13 mouse cellular contexts compared by ENCODE assay signal in genomic region chr10:24190392-24190791, GRCm38 (mm10). TPM values are rescaled to one million over a fixed set of nuclear protein-coding genes. Genes with fewer than 3 reads are reported as not detected.
DNase-seq lines count a peak whose midpoint lies in the region; ATAC-seq and TF ChIP-seq lines count a peak whose summit lies in the region.
"Had no signal": no experiment of that assay in that cellular context is flagged by ENCODE, and none has a peak within 500 bp of the region (broad histone marks: within the 10 kb centered on the region; RNA-seq: fewer than 3 reads in every experiment).

No protein-coding gene starts in this region.

- H3K9ac ChIP-seq in forebrain, embryonic 16.5 days (replicated peaks; ENCODE audit: low read depth, low read length) = no peak overlapping the region
- H3K9ac ChIP-seq in stomach, postnatal 0 days (ENCODE audit: low read length) = no peak overlapping the region
- H3K9ac ChIP-seq: hindbrain, embryonic 12.5 days; liver, embryonic 13.5 days had no signal

- 0 out of 2 replicates have a peak, but pooled peaks have one; percentile 38 for ATAC-seq in forebrain, embryonic 16.5 days
- ATAC-seq in stomach, postnatal 0 days (ENCODE audit: low FRiP score, low TSS enrichment) = no peak

- no peaks in the 10 kb centered on the region for H3K27me3 ChIP-seq in forebrain, embryonic 16.5 days (replicated peaks; ENCODE audit: control insufficient read depth, insufficient read depth, low read length)
- H3K27me3 ChIP-seq in forebrain, embryonic 10.5 days (ENCODE audit: poor library complexity, severe bottlenecking) = no peaks in the 10 kb centered on the region
- no peaks in the 10 kb centered on the region for H3K27me3 ChIP-seq in stomach, postnatal 0 days (ENCODE audit: control insufficient read depth, insufficient read depth, low read length)
- H3K27me3 ChIP-seq: liver, embryonic 13.5 days; megakaryocyte, embryonic 14.5 days had no signal

- 56% methylated on average over 7 of the region's 7 CpGs for WGBS in forebrain, embryonic 16.5 days
- WGBS in forebrain, embryonic 10.5 days = 66% methylated on average over 7 of the region's 7 CpGs
- 51% methylated on average over 7 of the region's 7 CpGs for WGBS in stomach, postnatal 0 days

- no peak overlapping the region for H3K4me2 ChIP-seq in forebrain, embryonic 16.5 days (ENCODE audit: low read length)
- no peak overlapping the region for H3K4me2 ChIP-seq in stomach, postnatal 0 days (replicated peaks; ENCODE audit: low read depth)
- H3K4me2 ChIP-seq: hindbrain, embryonic 12.5 days; liver, embryonic 13.5 days had no signal

- H3K36me3 ChIP-seq in forebrain, embryonic 16.5 days (ENCODE audit: control insufficient read depth, insufficient read depth) = peaks cover 6% of the 10 kb centered on the region
- peaks cover 7% of the 10 kb centered on the region; the same call in 1 of the 2 replicates for H3K36me3 ChIP-seq in forebrain, embryonic 10.5 days (replicated peaks)
- H3K36me3 ChIP-seq in stomach, postnatal 0 days (ENCODE audit: control insufficient read depth, insufficient read depth, low read length) = peaks cover 5% of the 10 kb centered on the region

- no peak for TF ChIP-seq EP300 in stomach, postnatal 0 days (optimal IDR thresholded peaks at IDR 0.05)

- no peaks in the 10 kb centered on the region for H3K9me3 ChIP-seq in forebrain, embryonic 16.5 days (ENCODE audit: control insufficient read depth, low read length)
- H3K9me3 ChIP-seq in forebrain, embryonic 10.5 days = no peaks in the 10 kb centered on the region
- H3K9me3 ChIP-seq in stomach, postnatal 0 days (ENCODE audit: control insufficient read depth, low read length) = no peaks in the 10 kb centered on the region
- H3K9me3 ChIP-seq: hindbrain, embryonic 12.5 days; liver, embryonic 13.5 days; megakaryocyte, embryonic 14.5 days had no signal

- peak; percentile 60 for TF ChIP-seq CTCF in stomach, postnatal 0 days (IDR thresholded peaks at IDR 0.05; ENCODE audit: low read depth)

- H3K4me3 ChIP-seq in forebrain, embryonic 16.5 days (replicated peaks; ENCODE audit: low read length) = no peak overlapping the region
- no peak overlapping the region for H3K4me3 ChIP-seq in forebrain, embryonic 10.5 days
- no peak overlapping the region for H3K4me3 ChIP-seq in stomach, postnatal 0 days (ENCODE audit: low read depth, low read length)
- H3K4me3 ChIP-seq: hindbrain, embryonic 12.5 days; liver, embryonic 13.5 days; megakaryocyte, embryonic 14.5 days had no signal

- no peak overlapping the region for H3K27ac ChIP-seq in forebrain, embryonic 16.5 days (ENCODE audit: low read length)
- no peak overlapping the region for H3K27ac ChIP-seq in forebrain, embryonic 10.5 days
- H3K27ac ChIP-seq in stomach, postnatal 0 days (replicated peaks) = no peak overlapping the region
- H3K27ac ChIP-seq: hindbrain, embryonic 12.5 days; liver, embryonic 13.5 days had no signal

- H3K4me1 ChIP-seq in forebrain, embryonic 16.5 days (replicated peaks; ENCODE audit: control insufficient read depth, insufficient read depth, low read length) = no peaks in the 10 kb centered on the region
- no peaks in the 10 kb centered on the region for H3K4me1 ChIP-seq in forebrain, embryonic 10.5 days
- H3K4me1 ChIP-seq in stomach, postnatal 0 days (replicated peaks; ENCODE audit: control insufficient read depth, insufficient read depth) = no peaks in the 10 kb centered on the region
- H3K4me1 ChIP-seq: hindbrain, embryonic 12.5 days; liver, embryonic 13.5 days had no signal

- no peak for DNase-seq in forebrain, embryonic 10.5 days (ENCODE audit: extremely low spot score, low spot score)
- peak; percentile 37 to 49 for DNase-seq in kidney, postnatal 4 days
- no peak for DNase-seq in kidney, adult 8-10 months
- peak; percentile 22 for DNase-seq in right cerebral cortex, adult 18-20 months
- DNase-seq in right cerebral cortex, postnatal 25 days = no peak
- DNase-seq in stomach, postnatal 0 days (ENCODE audit: low spot score) = no peak
- no peak for DNase-seq in urinary bladder, adult 2 months (ENCODE audit: low spot score)
- DNase-seq: cerebellum, postnatal 25 days; liver, embryonic 13.5 days; thymus, postnatal 4 days had no signal

RNA-seq across cellular contexts. Expression of gene Moxd1, which starts 32.9 kb away (rescaled TPM):
- 2.0 and 2.4 TPM in 2 replicates for polyA plus RNA-seq in forebrain, embryonic 16.5 days (2015; fragmentation: Nextera tagmentation; extraction: Ambion mirVana)
- polyA plus RNA-seq in forebrain, embryonic 10.5 days (2016; fragmentation: Nextera tagmentation; extraction: Ambion mirVana) = 3.9 and 5.1 TPM in 2 replicates
- polyA plus RNA-seq in stomach, postnatal 0 days (2015; fragmentation: Nextera tagmentation; extraction: Ambion mirVana) = 3.4 and 3.5 TPM in 2 replicates
- polyA plus RNA-seq in urinary bladder, adult 2 months (2012; rRNA removed) = 12.8 and 14.9 TPM in 2 replicates

RNA-seq across cellular contexts. Expression of gene Stx7, which starts 41.3 kb away (rescaled TPM):
- polyA plus RNA-seq in forebrain, embryonic 16.5 days (2015; fragmentation: Nextera tagmentation; extraction: Ambion mirVana) = 287 and 301 TPM in 2 replicates
- polyA plus RNA-seq in forebrain, embryonic 10.5 days (2016; fragmentation: Nextera tagmentation; extraction: Ambion mirVana) = 42.3 and 42.5 TPM in 2 replicates
- 73.3 and 82.1 TPM in 2 replicates for polyA plus RNA-seq in stomach, postnatal 0 days (2015; fragmentation: Nextera tagmentation; extraction: Ambion mirVana)
- polyA plus RNA-seq in urinary bladder, adult 2 months (2012; rRNA removed) = 95.0 and 124 TPM in 2 replicates

Comparison
In these comparisons a context has a peak if more than half of its experiments do, and no peak if none do; other contexts are left out.
1. DNase-seq: peak in kidney, postnatal 4 days (2 of 2) and right cerebral cortex, adult 18-20 months (single experiment); none in forebrain, embryonic 10.5 days (single experiment), kidney, adult 8-10 months (0 of 2), right cerebral cortex, postnatal 25 days (single experiment), stomach, postnatal 0 days (single experiment) and urinary bladder, adult 2 months (single experiment).